Mouse (Mus musculus): ENCODE measurements at regions not wholly inside any gene's neighbourhood (a gene's known extent, or its start where the extent isn't known, plus 50 kb on each side); places are given as distances from the start of the nearest gene placed in this dataset.

DNA sequence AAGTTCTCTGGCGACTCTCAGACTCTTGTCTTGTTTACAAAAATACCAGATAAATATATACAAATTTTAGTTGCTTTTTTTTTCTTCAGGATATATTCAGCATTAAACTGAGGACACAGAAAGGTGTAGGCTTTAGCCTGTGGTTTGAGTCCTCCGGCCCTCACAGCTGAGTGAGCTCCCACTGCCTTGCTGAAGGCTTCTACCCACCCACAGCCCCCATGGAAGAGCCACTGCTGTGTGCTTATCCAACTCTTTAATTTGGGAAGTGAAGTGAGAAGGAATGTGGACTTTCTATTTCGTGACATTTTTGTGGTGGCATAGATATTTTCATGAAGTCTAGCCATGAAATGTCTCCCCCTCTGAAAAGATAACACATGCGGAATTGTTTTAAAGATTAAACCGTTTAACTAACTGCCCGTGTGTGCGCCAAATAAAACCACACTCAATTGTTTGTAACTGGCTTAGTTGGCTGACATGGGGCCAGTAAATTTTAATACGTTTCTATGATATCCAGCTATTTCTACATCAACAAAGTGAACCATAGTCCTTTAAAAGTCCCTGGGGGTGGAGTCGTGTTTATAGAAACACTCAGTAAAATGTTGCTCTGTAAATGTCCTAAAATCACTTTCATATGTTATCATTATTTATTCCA is 174.1 kb downstream of the Slc38a4 start:
- in situ Hi-C loops (cut with MboI, MseI): no loop called here

DNA sequence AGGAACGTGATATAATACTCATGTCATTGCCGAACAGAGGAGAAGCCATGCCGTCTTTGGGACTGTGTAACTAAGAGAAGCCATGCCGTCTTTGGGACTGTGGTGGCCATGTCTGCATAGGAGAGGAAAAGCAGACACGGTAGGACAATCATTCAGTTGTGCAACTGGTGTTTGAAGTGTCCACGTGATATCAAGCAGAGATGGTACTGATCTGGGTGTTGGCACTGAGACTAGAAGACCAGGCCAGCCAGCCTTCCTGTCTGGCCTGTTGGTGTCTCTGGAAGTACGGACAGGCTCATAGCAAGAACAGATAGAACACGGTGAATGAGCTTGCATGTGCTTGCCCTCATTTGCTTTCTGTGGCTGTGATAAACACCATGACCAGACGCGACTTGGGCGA is 175.7 kb downstream of the Slc38a4 start:
- in situ Hi-C loops (cut with MboI, MseI): no loop called here

DNA sequence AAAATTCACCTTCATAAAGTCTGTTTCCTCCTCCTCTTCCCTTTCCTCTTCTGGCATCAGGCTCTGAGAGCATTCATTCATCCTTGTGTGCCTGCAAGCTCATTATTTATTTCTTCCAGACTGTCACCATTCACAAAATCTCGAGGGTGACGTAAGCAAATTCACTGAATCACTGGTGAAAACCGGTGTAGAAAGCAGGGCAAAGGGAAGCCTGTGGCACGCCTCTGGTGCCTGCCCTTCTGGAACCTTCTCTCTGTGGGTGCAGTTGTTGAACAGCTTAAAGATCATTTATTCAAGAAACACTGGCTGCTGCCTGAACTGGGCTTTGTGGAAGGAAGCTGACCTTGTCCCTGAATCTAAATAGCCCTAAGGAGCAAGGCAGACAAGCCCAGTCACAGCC is 177.0 kb downstream of the Slc38a4 start:
- in situ Hi-C loops (cut with MboI, MseI): no loop called here

DNA sequence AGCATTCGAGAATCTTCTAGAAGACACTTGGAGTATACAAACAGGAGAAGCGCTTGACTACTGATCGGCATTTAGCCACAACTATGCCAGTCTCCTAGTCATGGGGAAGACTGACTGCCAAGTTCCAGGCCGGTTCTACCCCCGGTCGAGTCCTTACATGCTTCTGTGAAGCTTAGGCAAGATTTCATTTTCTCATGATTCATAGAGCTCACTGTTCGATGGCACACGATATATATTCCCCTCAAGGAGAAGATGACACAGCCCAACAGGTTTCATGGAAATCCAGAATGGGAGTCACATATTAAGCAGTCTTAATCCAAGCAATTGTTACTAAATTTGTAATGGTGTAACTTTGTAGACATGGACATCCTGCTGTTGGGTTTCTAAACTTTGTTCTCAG is 177.8 kb downstream of the Slc38a4 start:
- in situ Hi-C loops (cut with MboI, MseI): no loop called here

DNA sequence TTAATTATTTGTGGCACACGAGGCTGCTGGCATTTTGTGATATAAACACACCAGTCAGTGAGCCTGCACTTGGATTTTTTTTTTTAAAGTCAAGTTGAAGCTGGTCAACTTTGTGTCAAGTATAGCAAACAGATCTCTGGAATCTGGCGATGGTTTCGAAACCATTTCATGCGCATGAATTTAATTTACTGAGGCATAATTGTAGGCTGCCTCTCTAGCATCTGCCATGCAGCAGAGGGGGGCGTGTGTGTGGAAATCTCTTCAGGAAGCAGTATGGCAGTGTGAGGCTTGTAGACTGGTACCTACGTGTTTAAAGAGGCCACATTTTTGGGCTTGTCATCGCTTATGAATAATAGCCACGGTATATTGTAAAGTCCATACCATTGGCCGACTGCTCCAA is 177.7 kb upstream of the Slc38a2 start:
- in situ Hi-C loops (cut with MboI, MseI): no loop called here

DNA sequence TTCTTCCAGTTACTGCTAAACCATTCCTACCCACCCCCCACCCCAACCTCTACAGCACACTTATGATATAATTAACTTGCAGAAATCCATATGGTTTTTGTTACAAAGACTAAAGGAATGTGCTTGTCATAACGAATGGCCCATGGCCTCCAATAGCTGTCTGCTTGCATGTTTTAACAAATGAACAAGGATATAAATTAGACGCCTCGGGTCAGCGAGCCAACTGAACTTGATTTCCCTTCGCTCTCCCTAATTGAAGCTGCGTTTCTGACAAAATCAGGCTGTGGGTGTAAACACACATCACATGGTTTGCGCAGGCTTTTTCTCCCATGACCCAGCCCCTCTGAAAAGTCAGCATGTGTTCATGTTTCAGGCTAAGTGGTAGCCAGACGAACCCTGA is 174.6 kb upstream of the Slc38a2 start:
- in situ Hi-C loops (cut with MboI, MseI): no loop called here

DNA sequence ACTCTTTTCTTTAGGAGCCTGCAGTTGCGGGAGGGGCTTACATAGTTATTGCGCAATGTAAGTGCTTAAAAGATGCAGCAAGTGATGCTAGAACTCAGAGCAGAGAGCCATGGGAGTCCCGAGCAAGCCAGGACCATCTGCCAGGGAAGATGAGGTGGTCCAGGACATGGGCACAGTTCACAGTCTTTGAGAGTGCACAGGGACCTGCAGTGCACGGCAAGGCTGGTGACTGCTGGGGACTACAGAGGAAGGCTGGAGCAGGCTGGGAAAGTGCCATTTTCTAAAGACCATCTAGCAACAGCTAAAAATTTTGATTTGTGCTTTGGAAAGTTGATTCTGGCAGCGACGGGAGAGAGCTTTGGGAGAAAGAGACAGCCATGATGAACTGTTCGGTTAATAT is 174.0 kb upstream of the Slc38a2 start:
- in situ Hi-C loops (cut with MboI, MseI): no loop called here

DNA sequence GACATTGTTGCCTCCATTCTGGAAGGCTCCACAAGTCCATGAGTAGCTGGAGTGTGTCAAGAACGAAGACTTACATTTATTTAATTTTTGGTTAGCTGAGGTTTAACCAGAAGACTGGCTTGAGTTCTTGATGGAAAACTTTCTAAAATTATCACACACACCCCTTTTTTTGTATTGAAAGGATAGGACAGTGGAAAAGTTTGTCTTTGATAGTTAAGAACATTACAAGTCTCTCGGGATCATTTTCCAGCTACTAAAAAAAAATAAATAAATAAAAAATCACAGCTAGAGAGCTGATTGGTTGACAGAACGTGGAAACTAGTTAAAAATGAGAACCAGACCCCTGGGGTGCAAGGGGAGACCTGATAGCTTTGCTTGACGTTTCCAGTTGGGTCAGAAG is 173.6 kb upstream of the Slc38a2 start:
- in situ Hi-C loops (cut with MboI, MseI): no loop called here

DNA sequence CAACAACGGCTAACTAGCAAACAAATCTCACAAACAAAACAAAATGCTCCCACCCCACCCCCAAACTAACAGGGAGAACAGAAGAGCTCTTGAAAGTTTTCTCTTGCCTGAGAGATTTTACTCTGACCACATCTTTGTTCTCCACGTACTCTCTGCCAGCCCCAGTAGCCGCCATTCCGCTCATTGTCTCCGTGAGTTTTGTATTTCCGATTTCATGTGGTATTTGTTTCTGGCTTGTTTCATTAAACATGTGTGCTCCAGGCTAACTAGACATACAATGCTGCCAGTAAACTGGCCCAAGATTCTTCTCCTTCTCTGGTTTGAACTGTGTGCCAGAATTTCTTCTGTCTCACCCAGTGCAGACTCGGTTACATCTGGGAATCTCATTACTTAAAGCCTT is 168.2 kb upstream of the Slc38a2 start:
- in situ Hi-C loops (cut with MboI, MseI): no loop called here

DNA sequence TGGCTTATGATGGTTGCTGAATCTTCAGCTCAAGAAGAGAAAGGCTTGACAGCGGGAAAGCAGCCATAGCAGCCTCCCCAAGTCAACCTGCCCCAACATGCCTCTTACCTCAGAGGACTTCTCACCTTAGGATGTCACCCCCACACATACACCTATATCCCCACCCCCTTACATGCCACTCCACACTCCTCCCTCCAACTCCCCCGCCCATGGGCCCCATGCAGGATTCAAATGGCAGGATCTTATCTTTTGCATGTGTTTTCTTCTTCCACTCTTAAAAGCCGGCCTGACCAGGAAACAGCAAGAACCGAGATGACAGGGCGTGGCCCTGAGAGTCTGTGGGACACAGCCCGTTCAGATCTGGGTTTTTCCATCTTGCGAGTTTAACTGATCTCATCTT is 166.4 kb upstream of the Slc38a2 start:
- in situ Hi-C loops (cut with MboI, MseI): no loop called here

DNA sequence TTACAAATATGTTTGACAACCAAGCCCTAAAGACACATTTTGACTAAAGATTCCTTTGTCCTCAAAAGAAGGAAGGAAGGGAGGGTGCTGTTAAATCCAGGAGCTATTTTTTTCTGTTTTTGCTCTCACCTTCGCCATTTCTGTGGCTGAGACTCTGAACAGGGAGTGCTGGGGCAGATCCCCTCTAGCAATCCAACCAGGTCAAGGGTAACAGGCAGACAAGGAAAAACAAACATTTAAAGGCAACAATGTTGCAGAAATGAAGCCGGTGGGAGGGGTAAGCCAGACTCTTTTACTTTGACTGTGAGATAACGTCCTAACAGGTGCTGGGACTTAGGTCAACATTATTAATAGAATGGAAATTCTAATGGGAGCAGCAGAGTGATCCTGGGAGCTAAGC is 158.2 kb upstream of the Slc38a2 start:
- in situ Hi-C loops (cut with MboI, MseI): no loop called here

DNA sequence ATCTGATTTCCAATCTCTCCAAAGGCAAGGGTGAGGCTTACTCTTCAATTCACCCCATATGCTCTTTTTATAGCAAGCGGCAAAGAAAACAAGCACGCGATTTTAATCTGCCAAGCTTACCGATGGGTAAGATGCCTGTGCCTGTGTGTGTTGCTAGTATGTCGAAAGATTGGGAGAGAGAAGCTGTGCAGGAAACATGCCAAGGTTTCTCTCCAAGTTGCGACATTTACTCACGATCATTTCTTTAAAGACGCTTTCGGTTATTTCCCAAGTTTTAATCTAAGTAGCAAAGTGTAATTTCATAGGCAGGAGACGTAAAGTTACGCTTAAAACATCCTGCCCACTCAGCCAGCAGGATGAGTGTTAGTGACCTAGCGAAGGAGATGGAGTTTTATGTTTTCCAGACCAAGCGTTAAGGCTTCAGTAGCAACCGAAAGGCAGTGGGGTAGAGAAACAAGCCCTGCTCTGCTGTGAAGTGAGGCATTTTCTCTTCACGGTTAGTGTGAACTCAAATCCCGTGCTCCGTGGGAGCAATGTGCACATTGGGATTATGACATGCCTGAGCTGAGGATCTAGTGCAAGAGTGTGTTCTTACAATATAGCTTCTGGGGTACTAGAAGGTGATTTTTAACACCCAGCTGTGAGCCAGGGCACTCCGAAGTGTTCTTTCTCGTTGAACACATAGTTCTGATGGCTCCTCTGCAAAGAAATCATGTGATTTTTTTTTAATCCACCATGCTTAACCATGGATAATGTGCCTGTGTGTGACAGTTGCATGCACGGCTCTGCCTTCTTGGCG is 152.6 kb upstream of the Slc38a2 start:
- in situ Hi-C loops (cut with MboI, MseI): no loop called here

DNA sequence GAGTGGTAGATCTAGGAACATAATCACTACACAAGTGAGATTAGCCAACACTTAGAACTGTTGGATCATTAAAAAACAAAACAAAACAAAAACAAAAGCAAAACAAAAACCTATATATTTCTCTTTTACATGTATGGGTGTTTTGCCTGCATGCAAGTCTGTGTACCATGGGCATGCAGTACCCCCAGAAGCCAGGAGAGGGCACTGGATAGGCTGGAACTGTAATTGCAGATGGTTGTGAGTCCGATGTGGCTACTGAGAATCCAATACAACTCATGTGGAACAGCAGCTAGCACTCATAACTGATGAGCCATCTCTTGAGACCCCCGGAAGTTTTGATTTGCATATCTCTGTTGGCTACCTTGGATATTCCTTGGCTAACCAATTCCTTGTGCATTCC is 148.6 kb upstream of the Slc38a2 start:
- in situ Hi-C loops (cut with MboI, MseI): no loop called here

DNA sequence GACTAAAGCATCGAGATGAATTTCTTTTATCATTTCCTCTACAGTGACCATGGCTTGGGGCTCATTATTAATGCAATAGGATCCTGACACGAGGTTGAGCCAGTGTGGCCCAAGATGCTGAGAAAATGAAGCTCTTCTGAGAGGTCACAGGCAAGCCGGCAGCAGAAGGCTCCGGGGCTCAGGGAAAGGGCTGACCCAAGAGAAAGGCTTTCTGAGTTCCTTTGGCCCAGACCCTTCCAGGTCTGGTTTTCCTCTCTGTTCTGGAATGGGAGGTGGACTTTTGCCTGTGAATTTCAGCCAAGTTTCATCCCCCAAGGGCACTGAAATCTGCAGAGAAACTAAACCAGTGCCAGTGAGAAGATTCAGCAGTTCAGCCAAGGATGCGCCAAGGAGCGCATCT is 145.7 kb upstream of the Slc38a2 start:
- in situ Hi-C loops (cut with MboI, MseI): no loop called here

DNA sequence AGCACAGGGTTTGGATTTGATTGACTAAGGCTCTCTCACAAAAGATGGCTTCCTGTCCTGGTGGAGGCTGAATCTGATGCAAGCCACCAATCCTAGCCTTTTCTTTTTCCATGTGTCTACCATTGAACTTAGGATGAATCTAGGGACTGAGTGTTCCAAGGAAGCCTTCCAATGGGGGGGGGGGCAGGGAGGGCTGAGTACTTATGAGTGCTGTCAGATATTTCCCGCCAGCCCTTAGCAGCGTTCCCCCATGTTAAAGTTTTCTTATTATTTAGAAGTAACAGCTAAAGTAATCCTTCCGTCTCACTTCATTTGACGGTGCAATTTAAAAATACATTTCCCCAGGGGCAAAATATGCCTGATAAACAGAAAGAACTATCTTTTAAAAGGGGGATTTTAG is 144.8 kb upstream of the Slc38a2 start:
- in situ Hi-C loops (cut with MboI, MseI): no loop called here

DNA sequence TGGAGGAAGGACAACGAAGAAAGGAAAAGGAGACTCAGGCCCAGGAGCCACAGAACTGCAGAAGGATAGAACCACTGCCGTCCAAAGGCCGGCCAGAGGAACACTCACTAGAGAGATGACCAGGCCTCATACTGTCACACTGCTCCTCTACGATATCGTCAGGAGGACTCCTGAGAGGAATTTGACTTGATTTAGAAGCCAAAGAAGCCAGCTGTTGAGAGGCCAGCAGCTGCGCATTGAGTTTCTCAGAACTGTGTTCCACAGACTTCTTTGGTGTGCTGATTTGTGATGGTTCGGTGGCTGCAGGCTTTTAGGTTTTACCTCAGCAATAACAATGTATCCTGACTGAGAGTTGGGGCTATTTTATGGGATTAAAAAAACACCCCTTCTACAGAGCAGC is 144.1 kb upstream of the Slc38a2 start:
- in situ Hi-C loops (cut with MboI, MseI): no loop called here

DNA sequence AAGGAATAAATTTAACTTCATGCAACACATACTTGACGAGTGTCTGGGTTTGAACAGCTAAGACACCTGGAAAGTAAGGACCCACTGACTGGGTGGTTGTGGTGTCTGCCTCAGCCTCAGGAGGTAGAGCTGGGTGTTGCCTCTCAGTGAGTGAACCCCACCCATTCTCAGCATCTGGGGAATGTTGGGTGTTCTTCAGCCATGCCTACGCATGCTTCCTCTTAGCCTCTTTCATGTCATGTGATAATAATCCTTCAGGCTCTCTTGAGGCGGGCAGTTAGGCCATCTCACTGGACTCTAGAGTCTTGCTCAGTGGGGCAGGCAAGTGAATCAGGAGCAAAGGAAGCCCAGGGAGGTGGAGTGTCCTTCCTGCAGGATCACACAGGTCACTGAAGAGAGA is 143.4 kb upstream of the Slc38a2 start:
- in situ Hi-C loops (cut with MboI, MseI): no loop called here

DNA sequence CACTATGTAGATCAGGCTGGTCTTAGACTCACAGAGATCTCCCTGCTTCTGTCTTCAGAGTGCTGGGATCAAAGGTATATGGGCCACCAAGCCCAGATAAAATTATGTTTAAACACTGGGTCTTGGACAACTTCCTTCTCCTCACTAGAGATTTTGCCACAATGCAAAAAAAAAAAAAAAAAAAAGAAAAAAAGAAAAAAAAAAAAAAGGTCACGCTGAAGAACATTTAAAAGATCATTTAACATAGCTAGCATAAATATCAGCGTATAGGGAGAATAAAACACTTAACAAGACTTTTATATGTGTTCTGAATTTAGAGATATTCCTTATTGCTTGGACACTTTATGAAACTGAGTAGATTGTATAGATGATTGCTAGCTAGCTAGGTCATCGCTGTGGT is 137.1 kb upstream of the Slc38a2 start:
- in situ Hi-C loops (cut with MboI, MseI): no loop called here

DNA sequence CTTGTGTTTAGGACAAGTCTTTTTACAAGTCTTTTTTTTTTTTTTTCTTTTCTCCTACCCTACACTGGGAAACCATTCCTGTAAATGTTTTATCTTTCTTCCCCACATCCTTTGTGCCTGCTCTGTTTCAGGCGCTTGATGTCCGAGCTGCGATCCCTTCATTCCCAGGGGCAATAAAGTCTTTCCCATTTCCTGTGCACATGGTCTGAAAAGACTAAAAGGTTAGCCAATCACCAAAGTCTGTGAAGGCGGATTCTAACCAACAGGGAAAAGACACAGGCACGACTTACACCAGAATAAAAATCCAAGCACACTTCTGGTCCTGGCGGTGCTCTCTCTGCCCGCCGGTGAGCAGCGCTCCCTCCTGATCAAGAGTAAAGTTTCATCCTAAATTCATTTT is 135.3 kb upstream of the Slc38a2 start:
- in situ Hi-C loops (cut with MboI, MseI): no loop called here

DNA sequence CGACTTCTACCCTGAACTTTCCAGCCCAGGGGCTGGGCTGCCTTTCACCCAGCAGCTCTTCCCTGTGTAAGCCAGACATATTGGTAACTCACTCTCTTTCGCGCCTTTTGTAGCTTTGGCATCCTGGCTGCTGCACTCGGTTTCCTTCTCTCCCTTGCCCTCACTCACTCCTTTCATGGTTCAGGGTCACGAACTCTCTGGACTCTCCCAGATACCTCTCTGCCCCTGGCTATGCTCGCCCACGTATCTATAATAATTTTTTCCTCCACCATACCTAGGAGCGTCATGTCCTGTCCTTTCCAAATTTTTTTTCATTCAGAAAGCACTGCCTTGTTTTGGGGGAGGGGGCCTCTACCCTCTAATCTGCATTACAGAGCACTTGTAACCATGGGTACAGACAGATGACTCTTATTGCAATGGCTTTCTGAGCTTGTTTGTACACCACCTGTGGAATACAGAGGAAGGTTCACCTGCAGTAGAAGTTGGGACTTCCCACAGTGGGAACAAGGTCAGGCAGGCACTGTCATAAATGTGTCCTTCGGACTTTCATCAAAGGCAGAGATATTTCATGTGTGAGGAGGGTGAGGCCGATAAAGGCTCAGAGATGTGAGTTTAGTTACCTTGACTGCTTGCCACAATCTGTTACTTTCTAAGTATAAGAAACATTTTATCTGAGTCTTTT is 134.8 kb upstream of the Slc38a2 start:
- in situ Hi-C loops (cut with MboI, MseI): no loop called here

DNA sequence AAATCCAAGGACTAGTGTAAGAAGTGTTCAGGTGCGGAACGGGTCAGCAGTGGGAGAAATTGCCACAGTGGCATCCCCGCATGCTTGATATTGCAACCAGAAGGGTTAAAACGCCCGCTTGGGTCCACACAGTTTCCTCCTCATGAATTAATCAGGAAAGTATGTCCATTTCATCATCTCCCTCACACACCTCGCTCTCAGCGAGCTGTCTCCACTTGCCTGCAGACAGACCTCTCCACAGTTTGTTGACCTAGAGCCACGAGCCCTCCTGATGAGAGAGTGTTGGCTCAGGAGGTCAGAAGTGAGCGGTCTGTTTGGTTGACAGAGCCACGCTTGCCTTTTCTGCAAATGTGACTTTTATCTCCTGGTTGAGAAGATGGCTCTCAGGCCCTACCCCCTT is 132.9 kb upstream of the Slc38a2 start:
- in situ Hi-C loops (cut with MboI, MseI): no loop called here

DNA sequence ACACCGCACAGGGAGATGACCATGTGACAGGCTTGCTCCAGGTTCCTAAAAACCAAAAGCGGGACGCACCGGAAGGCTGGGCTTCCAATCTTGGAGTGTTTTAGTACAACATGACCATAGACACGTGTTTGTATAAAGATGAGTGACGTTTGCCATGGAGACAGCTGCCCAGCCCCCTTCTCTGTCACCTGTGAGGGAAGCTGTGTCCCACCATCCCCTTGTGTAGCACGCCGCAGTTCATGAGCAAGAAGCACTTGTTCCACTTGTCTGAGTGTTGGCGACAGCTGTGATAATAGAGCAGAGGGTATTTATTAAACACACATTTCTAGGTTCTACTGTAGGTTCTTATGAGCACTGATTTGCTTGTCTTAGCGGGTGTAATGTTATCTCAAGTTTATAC is 131.7 kb upstream of the Slc38a2 start:
- in situ Hi-C loops (cut with MboI, MseI): no loop called here

DNA sequence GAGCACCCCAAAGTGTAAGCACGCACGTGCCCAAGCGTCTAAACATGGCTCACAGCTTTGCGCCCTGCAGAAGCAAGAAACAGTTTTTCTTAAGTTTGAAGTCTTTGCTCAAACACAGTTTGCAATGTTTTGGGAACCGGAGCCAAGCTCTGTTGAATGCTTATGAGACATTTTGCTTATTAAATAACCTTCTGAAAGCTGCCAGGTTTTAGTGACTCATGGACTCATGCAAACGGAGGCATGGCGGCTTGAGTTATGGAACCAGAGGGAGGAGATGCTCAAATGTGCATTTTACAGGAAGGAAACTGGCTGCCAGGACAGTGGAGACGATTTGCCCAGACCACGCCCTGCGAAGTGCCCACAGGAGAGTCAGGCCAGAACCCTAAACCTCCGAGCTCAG is 131.0 kb upstream of the Slc38a2 start:
- in situ Hi-C loops (cut with MboI, MseI): no loop called here

Measured in regulatory T cell (primary cell).